Mouse (Mus musculus) lung, embryonic 14.5 days (tissue): ENCODE data around the gene Lrrk1. TPM values are rescaled to one million over a fixed set of nuclear protein-coding genes. Genes with fewer than 3 reads are reported as not detected.
A peak's percentile ranks its signal among the peaks of the same experiment; 100 is the strongest.

ENCODE experiments used
- ATAC-seq: fragments of 200-750 bp; cut with Nextera tagmentation; 2 replicates; pipeline ENCODE4 v1.8.0; 2017; ENCODE audit warnings: mild to moderate bottlenecking, moderate TSS enrichment, moderate library complexity; ENCODE audit not compliant: insufficient read depth
- DNase-seq: peaks from one replicate; pipeline ENCODE4 v3.0.0-alpha.2; 2015
- H3K27ac ChIP-seq: fragments of 300-500 bp; sonication (generic); 2 replicates; pipeline ENCODE4 v1.5.1; 2014; ENCODE audit warnings: low read depth, mild to moderate bottlenecking, moderate library complexity
- H3K27me3 ChIP-seq: fragments of 300-500 bp; sonication (generic); 2 replicates; pipeline ENCODE4 v1.6.1; 2014; ENCODE audit warnings: low read length, control low read depth; ENCODE audit not compliant: insufficient read depth
- H3K36me3 ChIP-seq: fragments of 300-500 bp; sonication (generic); 2 replicates; pipeline ENCODE4 v1.6.1; 2014; ENCODE audit warnings: control low read depth; ENCODE audit not compliant: insufficient read depth
- H3K4me1 ChIP-seq: fragments of 300-500 bp; sonication (generic); 2 replicates; pipeline ENCODE4 v1.6.1; 2014; ENCODE audit warnings: antibody characterized with exemption, control low read depth; ENCODE audit not compliant: insufficient read depth
- H3K4me2 ChIP-seq: fragments of 300-500 bp; sonication (generic); 2 replicates; pipeline ENCODE4 v1.6.1; 2014; ENCODE audit warnings: mild to moderate bottlenecking
- H3K4me3 ChIP-seq: fragments of 300-500 bp; sonication (generic); 2 replicates; pipeline ENCODE4 v1.5.1; 2014; ENCODE audit warnings: low read depth, low read length
- H3K9ac ChIP-seq: fragments of 300-500 bp; sonication (generic); 2 replicates; pipeline ENCODE4 v1.6.1; 2014
- H3K9me3 ChIP-seq: fragments of 300-500 bp; sonication (generic); 2 replicates; pipeline ENCODE4 v1.6.1; 2016; ENCODE audit warnings: low read depth, low read length, control low read depth
- CTCF ChIP-seq: IDR thresholded peaks from 2 replicates; pipeline ENCODE4 v1.5.1; 2016; ENCODE audit warnings: antibody characterized with exemption, low read depth
- WGBS: fragments of 180-500 bp; shearing (Covaris S2); extraction: QIAGEN DNeasy Blood & Tissue Kit; methylation state at CpG from one replicate; pipeline ENCODE4 v1.1.7; 2014; 5-methylcytosine and 5-hydroxymethylcytosine counted together
- polyA plus RNA-seq: library from polyadenylated mRNA; unstranded; fragments of >200 nt; fragmentation: Nextera tagmentation; extraction: Ambion mirVana; gene quantifications from 2 replicates; pipeline ENCODE4 v1.2.1, GENCODE M21; 2014

Gene Lrrk1
- polyA plus RNA-seq, 1 experiment from 2014 or later, result 25.8 TPM

DNA sequence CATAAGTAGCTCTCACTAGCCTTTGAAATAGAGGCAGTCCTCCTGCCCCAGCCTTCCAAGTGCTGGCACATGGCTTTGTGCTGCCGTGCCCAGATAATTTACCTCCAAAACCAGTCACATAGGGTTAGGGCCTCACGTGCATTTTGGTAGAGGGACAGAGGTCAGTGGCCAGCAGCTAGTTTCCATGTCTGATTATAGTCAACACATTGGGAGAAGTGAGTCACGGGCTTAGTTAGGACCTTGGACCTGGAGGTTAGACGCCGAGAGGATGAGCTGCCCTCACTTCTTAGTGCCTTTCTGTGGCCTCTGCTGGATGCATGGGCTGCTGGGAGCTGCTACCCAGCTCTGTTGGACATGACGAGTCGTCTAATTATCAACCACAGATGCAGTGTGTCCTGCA is 171.1 kb downstream of the Lrrk1 start:
- Histone ChIP-seq H3K36me3 (no peaks in the 10 kb centered on the region), H3K4me2 (no peak overlapping the region), H3K9me3 (no peaks in the 10 kb centered on the region), H3K4me3 (no peak overlapping the region), H3K9ac (no peak overlapping the region), H3K27ac (no peak overlapping the region), H3K27me3 (no peaks in the 10 kb centered on the region), H3K4me1 (peaks cover 15% of the 10 kb centered on the region)
- WGBS, result 84% methylated on average over 7 of the region's 7 CpGs
- no peak for TF ChIP-seq CTCF
- no peak for DNase-seq
- no peak for ATAC-seq

DNA sequence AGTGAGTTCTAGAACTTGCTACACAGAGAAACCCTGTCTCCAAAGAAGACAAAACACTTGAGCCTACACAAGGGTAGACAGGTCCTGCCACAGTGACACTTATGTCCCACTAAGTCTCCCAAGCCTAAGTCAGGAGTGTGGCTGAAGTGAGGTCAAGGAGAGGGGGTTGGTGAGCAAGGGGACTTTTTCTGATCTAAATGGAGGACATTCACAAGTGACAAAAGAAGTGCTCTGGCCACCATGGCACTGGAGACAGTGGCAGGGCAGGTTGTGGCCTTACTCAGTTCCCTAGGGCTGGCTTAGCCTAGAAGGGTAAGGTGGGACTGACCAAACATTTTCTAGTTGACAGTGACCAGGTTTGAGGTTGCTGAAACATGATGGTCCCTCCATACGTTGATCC is 172.2 kb downstream of the Lrrk1 start:
- H3K9me3 ChIP-seq, result no peaks in the 10 kb centered on the region
- no peak for DNase-seq
- no peak overlapping the region for H3K4me2 ChIP-seq
- H3K27ac ChIP-seq, result no peak overlapping the region
- ATAC-seq, result no peak
- TF ChIP-seq CTCF, result no peak
- H3K36me3 ChIP-seq, result no peaks in the 10 kb centered on the region
- H3K27me3 ChIP-seq, result no peaks in the 10 kb centered on the region
- no peak overlapping the region for H3K9ac ChIP-seq
- no peak overlapping the region for H3K4me3 ChIP-seq
- WGBS, result 66% methylated on average over 1 of the region's 1 CpGs
- H3K4me1 ChIP-seq, result peaks cover 15% of the 10 kb centered on the region

DNA sequence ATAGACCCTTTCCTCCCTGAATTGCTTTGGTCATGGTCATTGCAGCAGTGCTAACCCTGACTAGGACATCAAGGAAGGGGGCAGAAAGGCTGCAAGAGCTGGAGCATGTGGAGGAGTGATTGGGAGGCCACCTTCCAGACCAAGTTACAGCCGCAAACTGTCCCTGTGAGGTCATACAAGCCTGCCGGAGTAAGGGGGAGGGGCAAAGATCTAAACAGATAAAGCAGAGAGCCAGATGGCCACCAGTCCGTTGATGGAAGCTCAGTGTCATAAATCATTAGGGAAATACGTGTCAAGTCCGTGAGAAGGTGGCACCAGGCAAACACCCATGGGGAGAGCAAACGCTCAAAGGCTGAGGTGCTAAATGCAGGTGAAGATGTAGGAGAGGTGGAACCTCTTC is 173.7 kb downstream of the Lrrk1 start:
- WGBS, result 45% methylated on average over 6 of the region's 6 CpGs
- H3K9me3 ChIP-seq, result no peaks in the 10 kb centered on the region
- H3K4me2 ChIP-seq, result no peak overlapping the region
- no peak for DNase-seq
- ATAC-seq, result no peak
- peaks cover 15% of the 10 kb centered on the region for H3K4me1 ChIP-seq
- TF ChIP-seq CTCF, result no peak
- no peak overlapping the region for H3K9ac ChIP-seq
- H3K27ac ChIP-seq, result no peak overlapping the region
- no peaks in the 10 kb centered on the region for H3K27me3 ChIP-seq
- no peaks in the 10 kb centered on the region for H3K36me3 ChIP-seq
- H3K4me3 ChIP-seq, result no peak overlapping the region

DNA sequence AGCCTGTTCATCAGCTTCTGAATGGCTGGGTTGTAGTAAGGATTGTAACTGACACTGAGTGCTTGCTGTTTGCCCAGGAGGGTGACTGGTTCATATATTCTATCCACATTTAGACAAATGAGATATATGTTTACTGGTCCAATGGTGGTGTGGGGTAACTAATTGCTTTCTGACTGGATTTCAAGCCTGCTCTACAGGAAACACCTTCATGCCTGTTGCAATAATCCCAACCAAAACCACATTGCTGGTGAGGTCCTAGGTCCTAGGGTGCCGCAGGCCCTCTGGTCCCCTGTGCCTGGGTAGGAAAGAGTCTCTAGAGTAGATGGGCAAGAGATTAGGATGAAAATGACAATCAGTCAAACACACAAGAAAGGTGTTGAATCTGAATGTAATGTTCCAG is 175.3 kb downstream of the Lrrk1 start:
- Histone ChIP-seq H3K36me3 (no peaks in the 10 kb centered on the region), H3K9me3 (no peaks in the 10 kb centered on the region; the same call in 1 of the 2 replicates), H3K27me3 (no peaks in the 10 kb centered on the region), H3K4me1 (peaks cover 7% of the 10 kb centered on the region), H3K4me3 (no peak overlapping the region), H3K27ac (no peak overlapping the region), H3K4me2 (no peak overlapping the region), H3K9ac (no peak overlapping the region)
- DNase-seq (no peak), ATAC-seq (no peak)
- 83% methylated on average over 1 of the region's 1 CpGs for WGBS
- no peak for TF ChIP-seq CTCF

DNA sequence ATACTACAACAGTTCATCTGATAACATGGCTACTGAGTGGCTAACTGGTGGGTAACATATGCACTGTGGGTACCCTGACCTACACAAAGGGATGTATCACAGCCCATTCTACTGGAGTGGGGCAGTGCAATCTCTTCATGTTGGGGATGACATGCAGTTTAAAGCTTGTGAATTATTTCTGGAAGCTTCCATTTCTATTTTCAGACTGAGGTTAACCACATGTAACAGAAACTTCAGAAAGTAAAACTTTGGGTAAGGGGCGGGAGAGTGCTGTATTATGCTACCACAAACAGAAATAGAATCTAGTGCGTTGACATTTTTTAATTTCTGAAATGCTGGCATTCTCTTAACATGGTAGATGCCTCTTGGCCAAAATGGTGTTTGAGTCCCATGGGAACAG is 178.2 kb downstream of the Lrrk1 start:
- H3K4me3 ChIP-seq, result no peak overlapping the region
- 87% methylated on average over 2 of the region's 2 CpGs for WGBS
- H3K36me3 ChIP-seq, result no peaks in the 10 kb centered on the region
- H3K27ac ChIP-seq, result no peak overlapping the region
- no peak overlapping the region for H3K9ac ChIP-seq
- H3K27me3 ChIP-seq, result no peaks in the 10 kb centered on the region
- no peaks in the 10 kb centered on the region; the same call in 1 of the 2 replicates for H3K9me3 ChIP-seq
- no peak overlapping the region for H3K4me2 ChIP-seq
- TF ChIP-seq CTCF, result no peak
- no peak for DNase-seq
- no peak for ATAC-seq
- no peaks in the 10 kb centered on the region for H3K4me1 ChIP-seq

DNA sequence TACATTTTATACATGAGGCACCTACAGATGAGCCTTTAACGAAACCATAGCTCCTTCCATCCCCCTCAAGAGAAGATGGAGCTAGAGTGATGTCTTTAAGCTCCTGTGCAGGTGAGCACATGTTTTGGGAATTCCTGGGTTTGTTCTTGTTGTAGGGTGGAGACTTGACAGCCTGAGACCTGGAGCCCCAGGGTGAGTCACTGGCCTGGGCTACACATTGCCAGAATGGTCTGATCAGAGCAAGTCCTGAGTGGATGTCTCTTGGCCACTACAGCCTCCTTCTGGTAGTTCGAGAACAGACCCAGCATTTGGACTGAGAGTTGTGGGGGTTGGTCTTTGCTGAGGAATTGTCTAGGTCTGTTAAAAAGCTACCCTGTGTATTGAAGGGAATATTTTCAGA is 186.5 kb downstream of the Lrrk1 start:
- H3K4me3 ChIP-seq, result no peak overlapping the region
- TF ChIP-seq CTCF, result no peak
- no peak overlapping the region for H3K4me2 ChIP-seq
- DNase-seq (no peak), ATAC-seq (no peak)
- no peak overlapping the region for H3K9ac ChIP-seq
- WGBS, result 68% methylated on average over 2 of the region's 2 CpGs
- H3K36me3 ChIP-seq, result no peaks in the 10 kb centered on the region
- no peaks in the 10 kb centered on the region for H3K9me3 ChIP-seq
- no peak overlapping the region for H3K27ac ChIP-seq
- H3K4me1 ChIP-seq, result peaks cover 6% of the 10 kb centered on the region; the same call in 1 of the 2 replicates
- H3K27me3 ChIP-seq, result no peaks in the 10 kb centered on the region

DNA sequence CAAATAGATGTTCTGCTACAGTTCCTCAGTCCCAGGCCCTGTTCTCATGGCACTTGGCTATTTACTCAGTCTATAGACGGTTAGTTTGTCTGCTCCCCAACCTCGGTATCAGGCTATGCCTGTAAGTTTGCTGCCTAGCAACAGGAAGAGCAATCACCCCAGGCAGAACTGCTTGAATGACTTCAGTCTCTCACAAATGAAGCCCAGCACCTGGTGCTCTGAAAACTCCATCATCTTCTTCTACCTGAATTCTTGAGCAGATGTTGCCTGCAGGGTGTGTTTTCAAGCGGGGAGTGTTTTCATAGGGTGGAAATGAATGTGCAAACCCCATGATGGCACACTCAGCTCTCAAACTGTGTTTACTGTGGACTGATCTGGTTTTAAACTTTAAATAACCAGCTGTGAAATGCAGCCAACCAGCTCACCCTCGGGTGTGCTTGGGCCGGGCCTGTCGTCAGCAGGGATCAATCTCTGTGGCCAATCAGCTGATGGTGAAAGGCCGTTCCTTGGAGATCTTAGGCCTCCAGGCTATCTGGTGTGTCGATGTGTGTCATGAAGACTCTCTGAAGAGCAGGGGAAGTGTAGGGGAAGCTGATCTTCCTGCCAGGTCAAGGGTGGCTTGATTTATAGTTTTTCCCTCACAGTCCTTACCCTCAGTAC is 187.2 kb downstream of the Lrrk1 start:
- WGBS, result 30% methylated on average over 8 of the region's 8 CpGs
- H3K4me2 ChIP-seq, result no peak overlapping the region
- no peak overlapping the region for H3K4me3 ChIP-seq
- H3K9me3 ChIP-seq, result no peaks in the 10 kb centered on the region
- H3K36me3 ChIP-seq, result no peaks in the 10 kb centered on the region
- DNase-seq, result peak; percentile 24
- ATAC-seq, result 0 out of 2 replicates have a peak, but pooled peaks have one; percentile 29
- H3K9ac ChIP-seq, result no peak overlapping the region
- no peaks in the 10 kb centered on the region for H3K27me3 ChIP-seq
- peak overlapping the region; percentile 36; the same call in 1 of the 2 replicates for H3K27ac ChIP-seq
- H3K4me1 ChIP-seq, result peaks cover 6% of the 10 kb centered on the region; the same call in 1 of the 2 replicates
- no peak for TF ChIP-seq CTCF
